Mouse (Mus musculus): ENCODE data around the gene Grip1. TPM values are rescaled to one million over a fixed set of nuclear protein-coding genes. Genes with fewer than 3 reads are reported as not detected.

Gene Grip1
- polyA plus RNA-seq, 1 experiment from 2014 or later = 19.8 TPM

GRCm38 (mm10) chr10:120061238-120062130 lies 607.9 kb downstream of the Grip1 start:
- peaks cover 25% of the 10 kb centered on the region; the same call in 1 of the 2 replicates for H3K36me3 ChIP-seq

GRCm38 (mm10) chr10:120064424-120064823 lies 610.8 kb downstream of the Grip1 start:
- Histone ChIP-seq H3K4me1 (replicated peaks) (no peaks in the 10 kb centered on the region), H3K4me2 (no peak overlapping the region), H3K27me3 (no peaks in the 10 kb centered on the region), H3K4me3 (no peak overlapping the region), H3K9me3 (no peaks in the 10 kb centered on the region), H3K9ac (no peak overlapping the region), H3K27ac (replicated peaks) (no peak overlapping the region), H3K36me3 (peaks cover 16% of the 10 kb centered on the region; the same call in 1 of the 2 replicates)
- ATAC-seq (ENCODE audit: low read depth) = no peak
- 30% methylated on average over 5 of the region's 5 CpGs for WGBS

More at GRCm38 (mm10) chr10:120061238-120062130, 607.9 kb downstream of the Grip1 start:
- Histone ChIP-seq H3K4me1 (replicated peaks) (no peaks in the 10 kb centered on the region), H3K9ac (no peak overlapping the region), H3K27ac (replicated peaks) (no peak overlapping the region), H3K27me3 (no peaks in the 10 kb centered on the region), H3K9me3 (no peaks in the 10 kb centered on the region), H3K4me3 (no peak overlapping the region), H3K4me2 (no peak overlapping the region)
- 87% methylated on average over 24 of the region's 24 CpGs for WGBS
- no peak for ATAC-seq (ENCODE audit: low read depth)

- no peak for ATAC-seq (ENCODE audit: low read depth)
- Histone ChIP-seq H3K27ac (replicated peaks) (no peak overlapping the region), H3K4me3 (no peak overlapping the region), H3K36me3 (peaks cover 13% of the 10 kb centered on the region; the same call in 1 of the 2 replicates), H3K9me3 (no peaks in the 10 kb centered on the region), H3K4me2 (no peak overlapping the region), H3K9ac (no peak overlapping the region), H3K27me3 (no peaks in the 10 kb centered on the region), H3K4me1 (replicated peaks) (no peaks in the 10 kb centered on the region)
- 84% methylated on average over 10 of the region's 10 CpGs for WGBS
These were observed 612.7 kb downstream of the Grip1 start for GRCm38 (mm10) chr10:120066319-120066718.

GRCm38 (mm10) chr10:120077850-120078249 lies 624.2 kb downstream of the Grip1 start:
- ATAC-seq (ENCODE audit: low read depth) = no peak
- WGBS = 80% methylated on average over 3 of the region's 3 CpGs
- peaks cover 67% of the 10 kb centered on the region for H3K36me3 ChIP-seq
- H3K27me3 ChIP-seq = no peaks in the 10 kb centered on the region
- no peak overlapping the region for H3K27ac ChIP-seq (replicated peaks)
- H3K9ac ChIP-seq = no peak overlapping the region
- no peak overlapping the region for H3K4me2 ChIP-seq
- H3K4me1 ChIP-seq (replicated peaks) = no peaks in the 10 kb centered on the region
- H3K4me3 ChIP-seq = no peak overlapping the region
- no peaks in the 10 kb centered on the region for H3K9me3 ChIP-seq

- Histone ChIP-seq H3K4me1 (replicated peaks) (no peaks in the 10 kb centered on the region), H3K27me3 (no peaks in the 10 kb centered on the region), H3K4me2 (no peak overlapping the region), H3K9ac (no peak overlapping the region), H3K9me3 (peaks cover 5% of the 10 kb centered on the region; the same call in 1 of the 2 replicates), H3K36me3 (peaks cover 49% of the 10 kb centered on the region), H3K27ac (replicated peaks) (no peak overlapping the region), H3K4me3 (no peak overlapping the region)
- no peak for ATAC-seq (ENCODE audit: low read depth)
- WGBS = 91% methylated on average over 12 of the region's 12 CpGs
These were observed 638.9 kb downstream of the Grip1 start for GRCm38 (mm10) chr10:120092548-120092947.

- no peak for ATAC-seq (ENCODE audit: low read depth)
- no peaks in the 10 kb centered on the region for H3K27me3 ChIP-seq
- no peak overlapping the region for H3K4me3 ChIP-seq
- no peaks in the 10 kb centered on the region for H3K4me1 ChIP-seq (replicated peaks)
- H3K9me3 ChIP-seq = peaks cover 5% of the 10 kb centered on the region; the same call in 1 of the 2 replicates
- 93% methylated on average over 9 of the region's 9 CpGs for WGBS
- no peak overlapping the region for H3K27ac ChIP-seq (replicated peaks)
- H3K4me2 ChIP-seq = no peak overlapping the region
- H3K36me3 ChIP-seq = peaks cover 28% of the 10 kb centered on the region
- H3K9ac ChIP-seq = no peak overlapping the region
These were observed 641.5 kb downstream of the Grip1 start for GRCm38 (mm10) chr10:120095136-120095535.

- H3K27ac ChIP-seq (replicated peaks) = no peak overlapping the region
- no peak for ATAC-seq (ENCODE audit: low read depth)
- no peak overlapping the region for H3K4me2 ChIP-seq
- 94% methylated on average over 5 of the region's 5 CpGs for WGBS
- peaks cover 5% of the 10 kb centered on the region; the same call in 1 of the 2 replicates for H3K9me3 ChIP-seq
- H3K9ac ChIP-seq = no peak overlapping the region
- H3K4me1 ChIP-seq (replicated peaks) = no peaks in the 10 kb centered on the region
- H3K36me3 ChIP-seq = peaks cover 30% of the 10 kb centered on the region
- no peaks in the 10 kb centered on the region for H3K27me3 ChIP-seq
- H3K4me3 ChIP-seq = no peak overlapping the region
These were observed 642.1 kb downstream of the Grip1 start for GRCm38 (mm10) chr10:120095716-120096115.

GRCm38 (mm10) chr10:120097564-120097963 lies 643.9 kb downstream of the Grip1 start:
- no peaks in the 10 kb centered on the region for H3K4me1 ChIP-seq (replicated peaks)
- no peak overlapping the region for H3K4me2 ChIP-seq
- no peaks in the 10 kb centered on the region for H3K27me3 ChIP-seq
- H3K27ac ChIP-seq (replicated peaks) = no peak overlapping the region
- H3K9me3 ChIP-seq = peaks cover 5% of the 10 kb centered on the region; the same call in 1 of the 2 replicates
- no peak overlapping the region for H3K9ac ChIP-seq
- WGBS = 89% methylated on average over 5 of the region's 5 CpGs
- no peak overlapping the region for H3K4me3 ChIP-seq
- H3K36me3 ChIP-seq = peaks cover 20% of the 10 kb centered on the region
- no peak for ATAC-seq (ENCODE audit: low read depth)

- WGBS = 100% methylated on average over 1 of the region's 1 CpGs
These were observed 647.2 kb downstream of the Grip1 start for GRCm38 (mm10) chr10:120100806-120101205.

GRCm38 (mm10) chr10:120111691-120112319 lies 658.2 kb downstream of the Grip1 start:
- WGBS = 83% methylated on average over 3 of the region's 3 CpGs

More at GRCm38 (mm10) chr10:120100806-120101205, 647.2 kb downstream of the Grip1 start:
- Histone ChIP-seq H3K27me3 (no peaks in the 10 kb centered on the region), H3K36me3 (peaks cover 22% of the 10 kb centered on the region), H3K27ac (replicated peaks) (no peak overlapping the region), H3K9ac (no peak overlapping the region), H3K4me2 (no peak overlapping the region), H3K4me1 (replicated peaks) (no peaks in the 10 kb centered on the region), H3K4me3 (no peak overlapping the region), H3K9me3 (no peaks in the 10 kb centered on the region)
- ATAC-seq (ENCODE audit: low read depth) = no peak; the same call in 1 of the 2 replicates

GRCm38 (mm10) chr10:120112507-120113396 lies 659.1 kb downstream of the Grip1 start, which contains the start of gene Helb:
Gene Helb, minus strand, starts transcription at chr10:120112987.
- H3K9me3 ChIP-seq = no peaks in the 10 kb centered on the region
- WGBS = under 1% methylated on average over 55 of the region's 55 CpGs
- H3K27ac ChIP-seq (replicated peaks) = peak within 1 kb of the TSS; percentile 65; the same call in 1 of the 2 replicates

More at GRCm38 (mm10) chr10:120111691-120112319, 658.2 kb downstream of the Grip1 start:
- Histone ChIP-seq H3K9me3 (no peaks in the 10 kb centered on the region), H3K9ac (peak overlapping the region; percentile 70; the same call in 1 of the 2 replicates), H3K4me3 (peak overlapping the region; percentile 73), H3K4me1 (replicated peaks) (peaks cover 11% of the 10 kb centered on the region), H3K27me3 (0 out of 2 replicates have a peak, but pooled peaks cover 4% of the 10 kb centered on the region), H3K36me3 (no peaks in the 10 kb centered on the region), H3K4me2 (peak overlapping the region; percentile 79), H3K27ac (replicated peaks) (no peak overlapping the region)
- no peak for ATAC-seq (ENCODE audit: low read depth)

More at GRCm38 (mm10) chr10:120112507-120113396, 659.1 kb downstream of the Grip1 start, which contains the start of gene Helb:
- Histone ChIP-seq H3K4me3 (peak within 1 kb of the TSS; percentile 73), H3K4me1 (replicated peaks) (peaks cover 11% of the 10 kb centered on the region), H3K4me2 (peak within 1 kb of the TSS; percentile 79), H3K9ac (peak within 1 kb of the TSS; percentile 70), H3K27me3 (0 out of 2 replicates have a peak, but pooled peaks cover 4% of the 10 kb centered on the region), H3K36me3 (no peaks in the 10 kb centered on the region)
- ATAC-seq (ENCODE audit: low read depth) = peak; percentile 99
